Comparison of ENCODE assay signal across 1 mouse cellular context in the genomic region with DNA sequence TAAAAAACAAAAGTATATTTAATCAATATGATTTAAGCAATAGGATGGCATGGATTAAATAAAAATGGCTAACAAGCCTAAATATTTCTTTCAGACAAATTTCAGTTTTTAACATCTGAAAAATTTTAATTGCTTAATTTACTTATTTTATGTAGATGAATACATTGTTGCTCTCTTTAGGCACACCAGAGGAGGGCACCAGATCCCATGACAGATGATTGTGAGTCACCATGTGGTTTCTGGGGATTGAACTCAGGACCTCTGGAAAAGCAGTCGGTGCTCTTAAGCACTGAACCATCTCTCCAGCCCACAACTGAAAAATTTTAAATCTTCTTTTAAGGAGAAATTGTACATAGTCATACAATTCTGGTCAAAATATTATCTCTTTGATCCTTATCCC.
TF ChIP-seq lines count a peak whose summit lies in the region.

No protein-coding gene starts in this region.

TF ChIP-seq in CH12.LX, 34 proteins besides CTCF, POLR2A, EP300 and RAD21:
- TF ChIP-seq JUND (conservative IDR thresholded peaks at IDR 0.05; ENCODE audit: low read depth, low read length): no peak
- TF ChIP-seq CHD2 (IDR thresholded peaks at IDR 0.05; ENCODE audit: low read length): no peak
- no peak for TF ChIP-seq KAT2A (IDR thresholded peaks at IDR 0.05; ENCODE audit: insufficient replicate concordance, low read length)
- TF ChIP-seq MAZ (IDR thresholded peaks at IDR 0.05; ENCODE audit: low read depth, low read length): no peak
